Mouse (Mus musculus): ENCODE data around the gene Txndc2. TPM values are rescaled to one million over a fixed set of nuclear protein-coding genes. Genes with fewer than 3 reads are reported as not detected.

Gene Txndc2
- total RNA-seq, 4 experiments from 2014 or later = 9.2 to 45.4 (median 18.7) TPM

DNA sequence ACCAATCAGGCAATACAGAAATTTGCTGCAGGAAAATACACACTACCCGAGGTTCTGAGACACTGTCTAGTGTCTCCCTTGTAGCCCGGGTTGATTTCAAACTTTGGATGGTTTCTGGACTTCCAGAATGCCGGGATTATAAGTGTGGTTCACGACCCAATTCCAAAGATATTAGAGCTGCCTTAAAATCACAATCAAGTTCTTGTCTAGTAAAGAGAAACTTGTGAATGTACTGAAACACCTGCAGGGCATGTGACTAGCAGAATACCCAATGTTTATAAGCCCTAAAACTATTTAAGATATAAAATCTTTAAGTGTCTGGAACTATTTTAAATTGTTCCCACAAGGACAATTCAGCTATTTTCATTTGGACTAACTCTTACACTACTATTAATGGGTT is 30.2 kb downstream of the Txndc2 start:
- no peak for DNase-seq

DNA sequence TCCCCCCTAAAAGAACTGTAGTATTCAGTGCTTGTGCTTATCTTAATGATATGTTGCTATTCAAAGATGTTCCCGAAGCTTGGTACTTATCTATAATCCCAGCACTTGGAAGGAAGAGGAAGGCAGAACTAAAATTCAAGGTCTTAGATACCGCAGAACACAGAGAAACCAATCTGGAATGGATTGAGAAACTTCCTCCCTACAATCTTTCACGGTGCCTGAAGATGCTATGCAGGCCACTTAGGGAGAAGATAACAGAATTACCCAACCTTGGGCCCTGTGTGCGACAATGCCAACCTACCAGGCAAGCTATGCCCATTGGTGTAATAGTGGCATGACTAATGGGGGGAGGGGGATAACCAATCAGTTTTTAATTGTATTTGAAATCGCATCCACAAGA is 33.2 kb downstream of the Txndc2 start:
- no peak for DNase-seq

DNA sequence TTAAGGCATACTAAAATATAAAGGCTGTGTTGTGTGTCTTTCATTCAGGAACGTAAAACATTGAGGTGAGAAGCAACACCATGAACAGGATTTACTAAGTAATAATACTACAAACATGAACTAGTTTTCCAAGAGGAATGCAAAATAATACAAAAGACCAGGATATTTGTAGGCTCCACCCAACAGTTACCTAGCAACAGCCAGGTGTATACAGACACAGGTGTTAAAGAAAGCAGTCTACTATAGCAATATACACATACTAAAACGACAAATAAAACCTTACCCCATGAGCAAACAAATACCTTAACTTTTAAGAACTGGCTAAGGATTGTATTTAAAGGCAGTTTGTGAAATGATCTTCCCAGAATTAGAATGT is 33.7 kb downstream of the Txndc2 start:
- no peak for DNase-seq

DNA sequence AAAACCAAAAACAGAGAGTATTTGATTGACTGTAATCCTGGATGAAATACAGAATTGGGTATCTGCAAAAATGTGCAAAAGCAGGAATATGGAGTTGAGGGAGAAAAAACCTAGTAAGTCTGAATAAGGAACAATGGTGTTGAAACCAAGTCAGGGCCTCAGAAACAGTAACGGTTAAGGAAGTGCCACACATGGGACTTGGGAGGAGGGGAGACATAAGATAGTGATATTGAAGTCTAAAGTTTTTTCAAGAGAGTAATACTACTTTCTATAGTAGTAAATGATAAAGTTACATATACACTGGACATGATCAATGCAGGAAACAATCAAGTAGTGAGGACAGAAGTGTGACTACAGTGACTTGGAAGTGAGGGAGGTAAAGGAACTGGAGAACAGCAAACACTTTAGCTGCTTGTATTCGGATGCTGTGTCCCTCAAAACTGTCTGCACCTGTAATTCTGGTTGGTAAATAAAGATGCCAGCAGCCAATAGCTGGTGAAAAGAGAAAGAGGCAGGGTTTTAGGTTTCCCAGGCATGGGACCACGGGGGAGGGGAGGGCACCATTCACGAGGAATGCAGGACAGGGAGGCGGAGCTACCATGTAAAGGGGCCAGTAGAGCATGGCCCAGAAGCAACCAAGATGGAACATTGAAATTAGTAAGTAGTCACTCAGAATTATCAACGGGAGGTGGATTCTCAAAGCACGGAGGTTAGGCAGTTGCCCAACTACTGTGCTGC is 34.2 kb downstream of the Txndc2 start:
- DNase-seq = no peak

DNA sequence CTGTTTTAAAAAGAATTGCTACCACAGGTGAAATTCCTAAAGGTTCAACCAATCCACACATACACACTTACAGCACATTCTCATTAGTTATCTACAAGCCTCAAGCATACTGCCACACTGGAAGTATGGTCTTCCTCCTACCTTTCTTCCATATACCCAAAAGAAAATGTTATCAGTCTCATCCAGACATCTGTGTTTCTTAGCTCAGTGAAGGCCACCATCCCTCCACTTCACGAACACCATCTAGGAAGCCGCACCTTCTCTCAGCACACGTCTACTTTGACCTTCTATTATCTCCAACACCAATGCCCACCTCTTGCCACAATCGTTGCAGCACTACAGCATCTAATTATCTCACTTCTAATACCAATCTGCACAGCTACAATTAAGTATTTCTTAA is 36.0 kb downstream of the Txndc2 start:
- DNase-seq = no peak

DNA sequence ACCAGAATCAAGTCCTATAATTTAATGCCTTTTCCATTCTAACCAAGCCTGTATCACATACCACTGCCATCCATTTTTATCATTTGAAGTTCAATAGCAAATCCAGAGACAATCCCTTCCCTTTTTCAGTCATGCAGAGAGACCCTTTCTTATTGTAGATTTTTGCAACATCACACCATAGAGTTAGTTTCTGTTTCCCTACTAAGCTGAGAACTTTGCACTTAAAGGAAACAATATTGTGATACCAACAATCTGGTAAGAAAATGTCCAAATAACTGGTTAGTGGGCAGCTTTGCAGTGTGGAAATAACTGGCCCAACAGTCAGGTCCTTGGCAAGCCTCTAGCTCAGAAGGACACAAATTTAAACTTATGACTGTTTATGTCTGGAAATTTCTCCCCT is 37.1 kb downstream of the Txndc2 start:
- DNase-seq = no peak

DNA sequence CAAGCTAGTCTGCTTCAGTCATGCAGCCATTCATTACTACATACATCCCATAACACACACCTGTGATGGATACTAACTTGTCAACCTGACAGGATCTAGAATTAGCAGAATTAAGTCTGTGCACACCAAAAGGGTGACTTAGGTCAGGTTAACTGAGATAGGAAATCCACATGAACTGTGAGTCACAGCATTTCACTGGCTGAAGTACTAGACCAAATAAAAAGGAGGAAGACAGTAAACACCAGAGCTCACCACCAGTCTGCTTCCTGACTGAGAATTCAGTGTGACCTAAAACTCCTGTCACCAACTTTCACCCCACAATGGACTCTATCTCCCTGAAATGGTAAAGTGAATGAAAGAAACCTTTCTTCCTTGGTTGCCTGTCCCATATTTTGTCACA is 37.7 kb downstream of the Txndc2 start:
- no peak for DNase-seq

DNA sequence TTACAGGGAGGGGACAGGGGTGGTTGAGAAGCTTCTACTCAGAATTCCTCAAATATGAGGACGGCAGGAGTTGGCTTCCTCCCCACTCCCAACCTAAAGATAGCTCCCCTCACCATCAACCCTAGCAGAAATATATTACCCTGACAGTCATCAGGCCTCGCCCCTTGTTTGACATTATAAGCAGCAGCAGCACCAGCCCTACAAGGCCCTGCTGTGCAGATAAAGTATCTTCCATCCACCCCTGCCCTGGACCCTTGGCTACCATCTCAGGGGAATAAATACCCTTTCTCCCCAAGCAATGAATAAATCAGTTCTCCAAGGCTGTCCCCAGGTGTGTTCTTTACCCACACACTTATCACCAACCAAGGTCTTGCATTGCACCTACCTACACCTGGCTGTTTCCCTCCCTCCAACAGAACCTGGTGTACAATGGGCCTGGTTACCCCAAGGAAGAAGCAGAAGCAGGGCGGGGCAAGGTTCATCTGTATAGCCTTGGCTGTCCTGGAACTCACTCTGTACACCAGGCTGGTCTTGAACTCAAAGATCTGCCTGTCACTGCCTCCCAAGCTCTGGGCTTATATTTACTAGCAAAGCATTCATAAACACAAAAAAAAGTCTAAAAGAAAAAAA is 44.0 kb downstream of the Txndc2 start:
- no peak for DNase-seq

DNA sequence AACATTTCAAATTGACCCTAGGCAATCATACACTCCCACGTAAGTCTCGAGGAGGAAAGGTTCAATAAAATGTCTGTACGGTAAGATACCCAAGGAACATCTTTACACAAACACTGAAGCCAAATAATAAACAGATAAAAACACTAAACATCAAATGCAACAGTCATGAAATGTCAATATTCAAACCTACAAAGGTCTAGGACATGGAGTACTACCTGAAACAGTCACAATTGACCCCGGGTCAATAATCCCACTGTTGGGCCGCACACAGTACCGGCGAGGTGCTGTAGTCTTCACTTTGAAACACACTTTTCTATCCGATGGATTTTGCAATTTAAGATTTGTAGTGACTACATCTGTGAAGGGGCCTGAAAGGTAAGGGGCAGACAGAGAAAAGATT is 47.3 kb downstream of the Txndc2 start:
- DNase-seq = no peak

Other genes with a start within 250 kb of the Txndc2 start
- not detected for gene Tmem232, start 101.4 kb downstream of the Txndc2 start, total RNA-seq (2022)
- gene Vapa, start 28.6 kb downstream of the Txndc2 start, total RNA-seq (2022) = 100 to 1,000 TPM; 108 to 165 (median 135) TPM
- 10 to 100 TPM; 42.4 to 60.1 (median 50.4) TPM for gene Rab31, start 130.6 kb upstream of the Txndc2 start, total RNA-seq (2022)
- gene Ppp4r1, start 140.4 kb upstream of the Txndc2 start, total RNA-seq (2022) = 10 to 100 TPM; 61.5 to 75.7 (median 67.7) TPM
- 10 to 100 TPM; 59.3 to 64.9 (median 62.6) TPM for gene Ralbp1, start 243.6 kb upstream of the Txndc2 start, total RNA-seq (2022)

Measured in adrenal gland, adult 8-10 months (tissue).